Mouse (Mus musculus): ENCODE results near the gene Ndrg3.
A peak's percentile ranks its signal among the peaks of the same experiment; 100 is the strongest.

DNA sequence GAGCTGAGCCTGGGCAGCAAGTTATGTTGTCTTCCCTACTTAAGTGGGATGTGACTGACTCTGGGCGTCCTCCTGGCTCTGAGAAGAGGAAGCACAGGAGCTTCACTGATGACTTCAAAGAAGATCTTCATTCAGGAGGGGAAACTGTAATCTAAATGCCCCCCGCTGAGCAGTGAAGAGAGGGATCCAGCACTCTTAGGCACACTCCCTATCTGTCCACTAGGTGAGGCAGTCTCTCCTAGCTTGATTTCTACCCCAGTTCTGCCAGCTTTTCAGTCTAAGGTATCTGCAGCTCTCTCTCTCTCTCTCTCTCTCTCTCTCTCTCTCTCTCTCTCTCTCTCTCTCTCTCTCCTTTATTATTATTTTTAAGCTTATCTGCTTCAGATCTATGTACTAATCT lies 88.5 kb downstream of the Ndrg3 start:
- peak; percentile 59 for TF ChIP-seq CTCF (IDR thresholded peaks at IDR 0.05; ENCODE audit: low read depth)
- no peak for TF ChIP-seq EP300 (optimal IDR thresholded peaks at IDR 0.05)

Measured in stomach, postnatal 0 days (tissue).